Mouse (Mus musculus) brown adipose tissue, adult 24 weeks (tissue): Measurements from ENCODE around the gene Gsap. TPM values are rescaled to one million over a fixed set of nuclear protein-coding genes. Genes with fewer than 3 reads are reported as not detected.
"Not testable (repeated sequence)": the region's sequence is repeated elsewhere in the genome, so short reads cannot be mapped to it uniquely, and the experiment has no call there.

ENCODE experiments used
- H3K27ac ChIP-seq: fragments of 200-500 bp; replicated peaks from 2 replicates; pipeline ENCODE4 v1.5.1; 2012; ENCODE audit warnings: low read depth, mild to moderate bottlenecking, low read length
- H3K4me1 ChIP-seq: fragments of 200-500 bp; 2 replicates; pipeline ENCODE4 v1.6.1; 2012; ENCODE audit warnings: low read length, mixed read lengths; ENCODE audit not compliant: control insufficient read depth, insufficient read depth, insufficient read length
- H3K4me3 ChIP-seq: fragments of 200-500 bp; 2 replicates; pipeline ENCODE4 v1.5.1; 2012; ENCODE audit warnings: low read depth, mild to moderate bottlenecking, low read length, moderate library complexity; ENCODE audit not compliant: insufficient read depth
- polyA plus RNA-seq: library from polyadenylated mRNA; stranded (reverse); fragments of >200 nt; gene quantifications from 2 replicates; pipeline ENCODE4 v1.2.4, GENCODE M21; 2012; ENCODE audit not compliant: missing spikeins, insufficient read depth, insufficient read length

The Gsap gene
- 0.92 and 1.1 TPM in 2 replicates for polyA plus RNA-seq

- Histone ChIP-seq H3K4me3 (peak within 1 kb of the TSS; percentile 74), H3K4me1 (no peaks in the 10 kb centered on the region), H3K27ac (no peak within 1 kb of the TSS)
Measured at GRCm38 (mm10) chr5:21185764-21186685, at the start of gene Gsap. Gene Gsap, plus strand, starts transcription at chr5:21186255.

- H3K27ac ChIP-seq: peak overlapping the region; percentile 40; the same call in 1 of the 2 replicates
Measured at GRCm38 (mm10) chr5:21136575-21136974, 49.5 kb upstream of the Gsap start.

GRCm38 (mm10) chr5:21139505-21139904 is 46.5 kb upstream of the Gsap start:
- Histone ChIP-seq H3K4me1 (0 out of 2 replicates have a peak, but pooled peaks cover 2% of the 10 kb centered on the region), H3K27ac (no peak overlapping the region), H3K4me3 (0 out of 2 replicates have a peak overlapping the region, but pooled peaks have one; percentile 26)

More at GRCm38 (mm10) chr5:21136575-21136974, 49.5 kb upstream of the Gsap start:
- peaks cover 2% of the 10 kb centered on the region; the same call in 1 of the 2 replicates for H3K4me1 ChIP-seq
- H3K4me3 ChIP-seq: no peak overlapping the region

DNA sequence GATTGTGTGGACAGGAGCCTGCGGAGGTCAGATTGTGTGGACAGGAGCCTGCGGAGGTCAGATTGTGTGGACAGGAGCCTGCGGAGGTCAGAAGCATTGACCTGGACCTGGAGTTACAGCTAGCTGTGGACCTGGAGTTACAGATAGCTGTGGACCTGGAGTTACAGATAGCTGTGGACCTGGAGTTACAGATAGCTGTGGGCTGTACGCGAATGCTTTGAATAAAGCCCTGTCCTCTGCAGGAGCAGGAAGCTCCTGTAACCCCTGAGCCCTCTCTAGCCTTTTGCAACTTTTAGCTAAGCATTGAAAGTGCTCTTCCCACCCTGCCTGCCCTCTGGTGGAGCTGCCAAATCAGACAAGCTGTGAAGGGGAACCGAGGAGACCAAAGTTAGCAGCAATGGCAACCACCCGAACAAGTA is 44.9 kb upstream of the Gsap start:
- H3K27ac ChIP-seq, H3K4me3 ChIP-seq, H3K4me1 ChIP-seq: not testable (repeated sequence)

DNA sequence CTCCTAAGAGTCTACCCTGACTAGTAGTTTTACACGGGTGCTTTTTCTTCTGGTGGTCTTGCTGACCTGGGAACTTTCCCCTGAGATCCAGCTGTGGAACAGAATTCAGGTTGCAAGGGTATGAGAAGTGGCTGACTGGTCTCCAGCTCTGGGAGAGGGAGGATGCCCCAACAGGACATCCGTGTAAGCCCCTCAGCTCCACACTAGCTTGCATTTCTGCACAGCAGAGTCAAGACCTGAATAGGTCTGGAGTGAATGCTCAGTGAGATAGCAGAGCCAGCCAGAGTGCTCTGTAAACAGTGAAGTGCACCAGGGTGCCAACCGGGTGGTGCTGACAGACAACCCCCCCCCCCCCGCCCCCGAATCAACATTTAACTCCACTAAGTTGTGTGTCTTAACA is 44.4 kb upstream of the Gsap start:
- Histone ChIP-seq H3K4me3 (no peak overlapping the region), H3K4me1 (peaks cover 3% of the 10 kb centered on the region; the same call in 1 of the 2 replicates), H3K27ac (no peak overlapping the region)

GRCm38 (mm10) chr5:21143032-21143431 is 43.0 kb upstream of the Gsap start:
- Histone ChIP-seq H3K4me1 (peaks cover 3% of the 10 kb centered on the region; the same call in 1 of the 2 replicates), H3K4me3 (no peak overlapping the region), H3K27ac (no peak overlapping the region)

DNA sequence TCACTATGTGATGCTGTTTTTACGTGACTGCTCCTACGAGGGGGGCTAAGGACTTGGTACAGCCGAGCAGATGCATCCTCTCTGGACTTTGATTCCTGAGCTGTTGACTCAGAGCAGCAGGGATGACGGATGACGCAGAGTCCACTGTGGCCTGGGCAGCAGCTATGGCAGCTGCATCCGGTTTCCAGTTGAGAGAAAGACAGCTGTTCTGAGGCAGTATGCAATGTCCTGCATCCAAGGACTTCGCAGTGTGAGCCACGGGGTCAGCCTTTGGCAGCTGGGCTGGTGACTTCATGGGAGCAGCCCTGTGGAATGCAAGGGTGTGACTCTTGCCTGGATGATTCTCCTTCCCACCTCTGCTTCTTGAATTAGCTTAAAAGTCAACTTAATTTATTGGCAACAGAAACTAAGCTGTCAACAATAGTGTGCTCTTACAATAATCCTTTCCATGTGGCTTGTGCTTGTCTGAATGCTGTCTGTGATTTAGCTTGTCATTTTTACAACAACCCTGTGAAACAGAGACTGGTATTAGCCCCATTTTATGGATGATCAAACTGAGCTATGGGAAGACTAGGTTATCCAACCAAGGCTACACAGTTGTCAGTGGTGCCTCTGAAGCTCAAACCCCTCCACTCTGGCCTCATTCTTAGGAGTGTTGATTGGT is 41.4 kb upstream of the Gsap start:
- Histone ChIP-seq H3K4me1 (peaks cover 3% of the 10 kb centered on the region; the same call in 1 of the 2 replicates), H3K4me3 (no peak overlapping the region), H3K27ac (peak overlapping the region; percentile 49; the same call in 1 of the 2 replicates)

DNA sequence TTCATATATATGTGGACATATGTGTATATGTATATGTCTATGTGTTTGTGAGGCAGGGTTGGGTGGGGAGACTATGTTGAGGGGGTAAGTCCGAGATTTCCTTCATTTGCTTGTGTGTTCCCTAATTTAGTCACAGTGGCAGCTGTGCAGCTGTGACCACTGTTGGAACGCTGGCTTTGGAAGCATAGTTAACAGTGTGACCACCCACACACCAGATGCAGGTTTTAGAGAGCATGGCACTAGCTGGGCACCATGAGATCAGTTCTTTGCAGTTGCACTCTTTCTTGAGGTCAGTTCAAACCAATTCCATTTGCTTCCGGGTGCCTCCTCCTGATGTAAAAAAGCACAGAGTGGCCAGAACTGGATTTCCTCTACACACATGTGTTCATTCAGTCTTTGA is 37.7 kb upstream of the Gsap start:
- no peak overlapping the region for H3K4me3 ChIP-seq
- H3K4me1 ChIP-seq: peaks cover 3% of the 10 kb centered on the region; the same call in 1 of the 2 replicates
- no peak overlapping the region for H3K27ac ChIP-seq

DNA sequence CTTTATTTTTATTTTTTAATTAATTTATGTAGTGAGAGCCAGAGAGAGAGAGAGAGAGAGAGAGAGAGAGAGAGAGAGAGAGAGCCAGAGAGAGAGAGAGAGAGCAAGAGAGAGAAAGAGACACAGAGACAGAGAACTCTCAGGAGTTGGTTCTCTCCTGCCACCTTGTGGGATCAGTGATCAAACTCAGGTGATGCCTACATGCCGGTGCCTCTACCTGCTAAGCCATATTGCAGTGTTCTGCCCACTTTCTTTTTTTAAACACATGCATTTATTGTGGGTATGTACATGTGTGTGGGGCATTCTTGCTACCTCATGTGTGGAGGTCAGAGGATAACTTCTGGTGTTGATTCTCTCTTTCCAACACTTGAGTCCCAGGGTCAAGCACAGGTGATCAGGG is 32.4 kb upstream of the Gsap start:
- Histone ChIP-seq H3K4me1 (no peaks in the 10 kb centered on the region), H3K27ac (no peak overlapping the region), H3K4me3 (no peak overlapping the region)

GRCm38 (mm10) chr5:21156770-21157169 is 29.3 kb upstream of the Gsap start:
- Histone ChIP-seq H3K4me1 (no peaks in the 10 kb centered on the region), H3K27ac (no peak overlapping the region), H3K4me3 (no peak overlapping the region)

DNA sequence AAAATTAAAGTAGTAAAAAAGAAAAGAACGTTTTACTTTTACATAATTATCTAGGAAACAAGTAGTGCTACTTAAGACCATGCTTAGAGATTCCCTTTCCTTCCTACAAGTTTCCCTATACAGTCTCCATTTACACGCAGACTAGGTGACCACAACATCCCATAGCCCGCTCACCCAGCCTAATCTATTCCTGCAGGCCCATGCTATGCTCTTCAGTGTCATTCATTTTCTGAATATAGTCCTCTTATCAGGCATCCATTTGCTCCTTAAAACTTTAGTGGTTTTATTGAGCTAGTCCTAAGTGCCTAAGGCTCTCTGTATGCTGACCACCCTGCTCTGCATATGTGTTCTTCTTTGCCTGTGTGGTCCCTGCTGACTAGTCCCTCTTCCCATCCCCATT is 26.5 kb upstream of the Gsap start:
- H3K4me3 ChIP-seq: no peak overlapping the region
- H3K4me1 ChIP-seq: no peaks in the 10 kb centered on the region
- no peak overlapping the region for H3K27ac ChIP-seq

GRCm38 (mm10) chr5:21160781-21161180 is 25.3 kb upstream of the Gsap start:
- H3K4me3 ChIP-seq: no peak overlapping the region
- no peaks in the 10 kb centered on the region for H3K4me1 ChIP-seq

DNA sequence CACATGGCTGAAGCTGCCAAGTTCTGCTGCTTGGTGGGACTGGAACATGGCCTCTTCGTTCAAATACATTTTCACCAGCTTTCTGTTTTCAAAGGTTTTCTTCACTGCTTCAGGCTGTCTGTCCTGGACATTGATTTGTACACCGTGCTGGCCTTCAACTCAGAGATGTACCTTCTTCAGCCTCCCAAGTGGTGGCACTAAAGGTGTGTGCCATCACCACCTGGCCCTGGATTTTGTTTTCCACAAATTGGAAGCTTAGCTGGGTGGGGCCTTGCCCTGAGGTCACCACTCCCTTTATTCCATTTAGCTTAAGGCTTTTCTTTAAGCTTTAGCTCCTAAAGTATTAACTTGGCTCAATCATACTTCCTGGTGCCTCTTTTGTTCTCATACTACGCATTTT is 22.6 kb upstream of the Gsap start:
- H3K4me3 ChIP-seq: no peak overlapping the region

More at GRCm38 (mm10) chr5:21160781-21161180, 25.3 kb upstream of the Gsap start:
- no peak overlapping the region for H3K27ac ChIP-seq

DNA sequence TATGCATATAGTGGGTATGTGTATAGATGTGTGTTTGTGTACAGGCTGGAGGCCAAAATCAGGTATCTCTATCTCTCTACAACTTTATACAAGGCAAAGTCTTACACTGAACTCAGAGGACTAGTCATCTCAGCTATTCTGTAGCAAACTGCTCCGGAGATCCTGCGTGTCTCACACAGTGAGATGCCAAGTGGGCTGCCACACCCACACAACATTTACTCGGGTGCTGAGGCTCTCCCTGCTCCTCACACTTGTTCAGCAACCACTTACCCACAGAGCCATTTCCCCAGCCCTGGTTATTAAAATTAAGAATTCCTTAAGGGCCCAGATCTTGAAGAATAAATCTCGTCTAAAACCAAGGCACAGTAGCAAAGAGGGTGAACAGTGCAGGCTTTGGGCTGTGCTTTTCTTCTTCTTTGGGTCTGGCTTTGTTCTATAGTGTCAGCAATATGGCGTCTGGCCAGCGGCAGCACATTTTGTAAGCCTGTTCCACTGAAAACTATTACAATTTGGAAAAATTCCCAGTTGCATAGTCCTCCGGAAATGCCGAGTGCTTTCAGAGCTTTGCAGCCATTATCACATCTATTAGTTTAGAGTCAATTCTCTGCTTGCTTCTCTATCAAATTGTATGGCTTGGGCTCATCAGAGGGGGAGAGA is 17.2 kb upstream of the Gsap start:
- Histone ChIP-seq H3K27ac (no peak overlapping the region), H3K4me3 (no peak overlapping the region), H3K4me1 (peaks cover 6% of the 10 kb centered on the region; the same call in 1 of the 2 replicates)

More for the DNA sequence above, 22.6 kb upstream of the Gsap start:
- no peaks in the 10 kb centered on the region for H3K4me1 ChIP-seq
- H3K27ac ChIP-seq: no peak overlapping the region

GRCm38 (mm10) chr5:21169346-21169745 is 16.7 kb upstream of the Gsap start:
- Histone ChIP-seq H3K27ac (no peak overlapping the region), H3K4me3 (no peak overlapping the region), H3K4me1 (peaks cover 6% of the 10 kb centered on the region; the same call in 1 of the 2 replicates)
